Mouse (Mus musculus): ENCODE data around the gene Ces2a. TPM values are rescaled to one million over a fixed set of nuclear protein-coding genes. Genes with fewer than 3 reads are reported as not detected.

The Ces2a gene
- polyA plus RNA-seq, 1 experiment from 2014 or later, result not detected

Small RNA genes lying within 50 kb of the gene (microRNA-seq; reads per million reads assigned to microRNA genes)
- gene Gm44328 (ENCODE audit: borderline number of aligned reads), result not detected

Other genes starting within 250 kb of the Ces2a start
- gene Terb1, start 224.1 kb upstream of the Ces2a start, polyA plus RNA-seq (2014; fragmentation: Nextera tagmentation; extraction: Ambion mirVana), result 0.39 TPM in 1 of 2 replicates, not detected in the other
- 78.1 and 88.6 TPM in 2 replicates for gene Nae1, start 199.4 kb upstream of the Ces2a start, polyA plus RNA-seq (2014; fragmentation: Nextera tagmentation; extraction: Ambion mirVana)
- gene Car7, start 199.3 kb upstream of the Ces2a start, polyA plus RNA-seq (2014; fragmentation: Nextera tagmentation; extraction: Ambion mirVana), result 0.34 and 0.68 TPM in 2 replicates
- 9.5 and 10.2 TPM in 2 replicates for gene Pdp2, start 142.6 kb upstream of the Ces2a start, polyA plus RNA-seq (2014; fragmentation: Nextera tagmentation; extraction: Ambion mirVana)
- gene Cdh16, start 109.6 kb upstream of the Ces2a start, polyA plus RNA-seq (2014; fragmentation: Nextera tagmentation; extraction: Ambion mirVana), result 14.5 and 16.4 TPM in 2 replicates
- 300 and 328 TPM in 2 replicates for gene Rrad, start 102.7 kb upstream of the Ces2a start, polyA plus RNA-seq (2014; fragmentation: Nextera tagmentation; extraction: Ambion mirVana)
- 189 and 199 TPM in 2 replicates for gene Ciao2b, start 92.0 kb upstream of the Ces2a start, polyA plus RNA-seq (2014; fragmentation: Nextera tagmentation; extraction: Ambion mirVana)
- gene Ces2b, start 97.6 kb downstream of the Ces2a start, polyA plus RNA-seq (2014; fragmentation: Nextera tagmentation; extraction: Ambion mirVana), result not detected in 2 replicates
- not detected in 2 replicates for gene Ces2c, start 113.1 kb downstream of the Ces2a start, polyA plus RNA-seq (2014; fragmentation: Nextera tagmentation; extraction: Ambion mirVana)
- not detected in 2 replicates for gene Ces2e, start 192.3 kb downstream of the Ces2a start, polyA plus RNA-seq (2014; fragmentation: Nextera tagmentation; extraction: Ambion mirVana)
- not detected in 2 replicates for gene Ces2f, start 213.4 kb downstream of the Ces2a start, polyA plus RNA-seq (2014; fragmentation: Nextera tagmentation; extraction: Ambion mirVana)
- gene Ces2g, start 227.7 kb downstream of the Ces2a start, polyA plus RNA-seq (2014; fragmentation: Nextera tagmentation; extraction: Ambion mirVana), result 0.56 and 0.62 TPM in 2 replicates